Mouse (Mus musculus): ENCODE measurements around the gene Cxxc4. TPM values are rescaled to one million over a fixed set of nuclear protein-coding genes. Genes with fewer than 3 reads are reported as not detected.

Gene Cxxc4
- polyA plus RNA-seq, 1 experiment from 2014 or later, result 4.3 TPM

- ATAC-seq (replicated peaks; ENCODE audit: low FRiP score, low TSS enrichment, low read depth) (no peak), DNase-seq (ENCODE audit: low spot score) (no peak)
- 29% methylated on average over 14 of the region's 14 CpGs for WGBS
- no peaks in the 10 kb centered on the region for H3K36me3 ChIP-seq (ENCODE audit: control insufficient read depth, insufficient read depth, low read length)
- H3K9ac ChIP-seq (ENCODE audit: low read length), result no peak overlapping the region
- no peak overlapping the region for H3K4me3 ChIP-seq (ENCODE audit: low read depth, low read length)
- no peaks in the 10 kb centered on the region for H3K9me3 ChIP-seq (ENCODE audit: control insufficient read depth, low read length)
- peaks cover 4% of the 10 kb centered on the region for H3K4me1 ChIP-seq (replicated peaks; ENCODE audit: control insufficient read depth, insufficient read depth, low read length)
- no peak overlapping the region for H3K27ac ChIP-seq (ENCODE audit: low read depth)
- H3K27me3 ChIP-seq (replicated peaks; ENCODE audit: control insufficient read depth, insufficient read depth, low read length), result no peaks in the 10 kb centered on the region
- H3K4me2 ChIP-seq (ENCODE audit: low read length), result peak overlapping the region; percentile 35
Measured at GRCm38 (mm10) chr3:134281527-134282370, 45.5 kb downstream of the Cxxc4 start.

GRCm38 (mm10) chr3:134295217-134295616 is 58.9 kb downstream of the Cxxc4 start:
- Histone ChIP-seq H3K4me1 (replicated peaks; ENCODE audit: control insufficient read depth, insufficient read depth, low read length) (no peaks in the 10 kb centered on the region), H3K9me3 (ENCODE audit: control insufficient read depth, low read length) (no peaks in the 10 kb centered on the region), H3K9ac (ENCODE audit: low read length) (no peak overlapping the region), H3K36me3 (ENCODE audit: control insufficient read depth, insufficient read depth, low read length) (no peaks in the 10 kb centered on the region), H3K27me3 (replicated peaks; ENCODE audit: control insufficient read depth, insufficient read depth, low read length) (no peaks in the 10 kb centered on the region), H3K27ac (ENCODE audit: low read depth) (no peak overlapping the region), H3K4me3 (ENCODE audit: low read depth, low read length) (no peak overlapping the region), H3K4me2 (ENCODE audit: low read length) (no peak overlapping the region)
- ATAC-seq (replicated peaks; ENCODE audit: low FRiP score, low TSS enrichment, low read depth) (no peak), DNase-seq (ENCODE audit: low spot score) (no peak)
- whole genome bisulfite sequencing, result 76% methylated on average over 6 of the region's 6 CpGs

GRCm38 (mm10) chr3:134302681-134303491 is 66.6 kb downstream of the Cxxc4 start:
- Histone ChIP-seq H3K4me3 (ENCODE audit: low read depth, low read length) (peak overlapping the region; percentile 8), H3K27ac (ENCODE audit: low read depth) (no peak overlapping the region), H3K4me1 (replicated peaks; ENCODE audit: control insufficient read depth, insufficient read depth, low read length) (no peaks in the 10 kb centered on the region; the same call in 1 of the 2 replicates), H3K9me3 (ENCODE audit: control insufficient read depth, low read length) (no peaks in the 10 kb centered on the region), H3K4me2 (ENCODE audit: low read length) (peak overlapping the region; percentile 37), H3K36me3 (ENCODE audit: control insufficient read depth, insufficient read depth, low read length) (no peaks in the 10 kb centered on the region), H3K27me3 (replicated peaks; ENCODE audit: control insufficient read depth, insufficient read depth, low read length) (no peaks in the 10 kb centered on the region), H3K9ac (ENCODE audit: low read length) (no peak overlapping the region)
- DNase-seq (ENCODE audit: low spot score), result peak; percentile 51
- 25% methylated on average over 21 of the region's 21 CpGs for WGBS
- no peak for ATAC-seq (replicated peaks; ENCODE audit: low FRiP score, low TSS enrichment, low read depth)

- H3K9me3 ChIP-seq (ENCODE audit: control insufficient read depth, low read length), result no peaks in the 10 kb centered on the region
- H3K4me3 ChIP-seq (ENCODE audit: low read depth, low read length), result no peak overlapping the region
- H3K36me3 ChIP-seq (ENCODE audit: control insufficient read depth, insufficient read depth, low read length), result no peaks in the 10 kb centered on the region
- DNase-seq (ENCODE audit: low spot score) (no peak), ATAC-seq (replicated peaks; ENCODE audit: low FRiP score, low TSS enrichment, low read depth) (no peak)
- H3K4me1 ChIP-seq (replicated peaks; ENCODE audit: control insufficient read depth, insufficient read depth, low read length), result no peaks in the 10 kb centered on the region; the same call in 1 of the 2 replicates
- WGBS, result 65% methylated on average over 3 of the region's 3 CpGs
- H3K9ac ChIP-seq (ENCODE audit: low read length), result no peak overlapping the region
- H3K27me3 ChIP-seq (replicated peaks; ENCODE audit: control insufficient read depth, insufficient read depth, low read length), result no peaks in the 10 kb centered on the region
- H3K4me2 ChIP-seq (ENCODE audit: low read length), result peak overlapping the region; percentile 37
- no peak overlapping the region for H3K27ac ChIP-seq (ENCODE audit: low read depth)
Measured at GRCm38 (mm10) chr3:134303492-134303808, 67.2 kb downstream of the Cxxc4 start.

GRCm38 (mm10) chr3:134306507-134306906 is 70.2 kb downstream of the Cxxc4 start:
- H3K27me3 ChIP-seq (replicated peaks; ENCODE audit: control insufficient read depth, insufficient read depth, low read length), result no peaks in the 10 kb centered on the region
- H3K9me3 ChIP-seq (ENCODE audit: control insufficient read depth, low read length), result no peaks in the 10 kb centered on the region
- ATAC-seq (replicated peaks; ENCODE audit: low FRiP score, low TSS enrichment, low read depth) (no peak), DNase-seq (ENCODE audit: low spot score) (no peak)
- 39% methylated on average over 4 of the region's 4 CpGs for WGBS
- no peaks in the 10 kb centered on the region; the same call in 1 of the 2 replicates for H3K4me1 ChIP-seq (replicated peaks; ENCODE audit: control insufficient read depth, insufficient read depth, low read length)
- H3K36me3 ChIP-seq (ENCODE audit: control insufficient read depth, insufficient read depth, low read length), result no peaks in the 10 kb centered on the region
- H3K4me2 ChIP-seq (ENCODE audit: low read length), result no peak overlapping the region
- no peak overlapping the region for H3K4me3 ChIP-seq (ENCODE audit: low read depth, low read length)
- no peak overlapping the region for H3K27ac ChIP-seq (ENCODE audit: low read depth)
- H3K9ac ChIP-seq (ENCODE audit: low read length), result no peak overlapping the region

GRCm38 (mm10) chr3:134307801-134308200 is 71.5 kb downstream of the Cxxc4 start:
- Histone ChIP-seq H3K4me1 (replicated peaks; ENCODE audit: control insufficient read depth, insufficient read depth, low read length) (no peaks in the 10 kb centered on the region; the same call in 1 of the 2 replicates), H3K4me2 (ENCODE audit: low read length) (no peak overlapping the region), H3K9me3 (ENCODE audit: control insufficient read depth, low read length) (no peaks in the 10 kb centered on the region), H3K27me3 (replicated peaks; ENCODE audit: control insufficient read depth, insufficient read depth, low read length) (no peaks in the 10 kb centered on the region), H3K36me3 (ENCODE audit: control insufficient read depth, insufficient read depth, low read length) (no peaks in the 10 kb centered on the region), H3K4me3 (ENCODE audit: low read depth, low read length) (no peak overlapping the region), H3K9ac (ENCODE audit: low read length) (no peak overlapping the region), H3K27ac (ENCODE audit: low read depth) (no peak overlapping the region)
- DNase-seq (ENCODE audit: low spot score), result no peak
- no peak for ATAC-seq (replicated peaks; ENCODE audit: low FRiP score, low TSS enrichment, low read depth)

MicroRNAs within 50 kb of the gene (microRNA counts, 519-probe panel; counts per million panel counts)
- microRNA mmu-miR-1895, result not detected

Small RNAs within 50 kb of the gene (microRNA-seq; reads per million reads assigned to microRNA genes)
- gene Mir1895, result not detected
